Mouse (Mus musculus) lung, postnatal 0 days (tissue): Measurements from ENCODE around the gene Vmn1r168. TPM values are rescaled to one million over a fixed set of nuclear protein-coding genes. Genes with fewer than 3 reads are reported as not detected.
"Not testable (repeated sequence)": the region's sequence is repeated elsewhere in the genome, so short reads cannot be mapped to it uniquely, and the experiment has no call there.

Experiments
- ATAC-seq: fragments of 200-750 bp; cut with Nextera tagmentation; 2 replicates; pipeline ENCODE4 v1.8.0; 2017; ENCODE audit warnings: moderate library complexity
- DNase-seq: peaks from one replicate; pipeline ENCODE4 v3.0.0-alpha.2; 2016; ENCODE audit warnings: low spot score
- H3K27ac ChIP-seq: fragments of 300-500 bp; sonication (generic); 2 replicates; pipeline ENCODE4 v1.5.1; 2014; ENCODE audit warnings: antibody characterized with exemption, mild to moderate bottlenecking, low read length, mixed read lengths
- H3K27me3 ChIP-seq: fragments of 300-500 bp; sonication (generic); replicated peaks from 2 replicates; pipeline ENCODE4 v1.6.1; 2014; ENCODE audit warnings: low read length, mixed read lengths; ENCODE audit not compliant: insufficient read depth
- H3K36me3 ChIP-seq: fragments of 300-500 bp; sonication (generic); 2 replicates; pipeline ENCODE4 v1.6.1; 2014; ENCODE audit warnings: low read length, mixed read lengths; ENCODE audit not compliant: insufficient read depth
- H3K4me1 ChIP-seq: fragments of 300-500 bp; sonication (generic); 2 replicates; pipeline ENCODE4 v1.6.1; 2014; ENCODE audit warnings: antibody characterized with exemption, low read depth, low read length, mixed read lengths; ENCODE audit not compliant: insufficient read depth
- H3K4me2 ChIP-seq: fragments of 300-500 bp; sonication (generic); replicated peaks from 2 replicates; pipeline ENCODE4 v1.6.1; 2014; ENCODE audit warnings: low read depth, mild to moderate bottlenecking, low read length, moderate library complexity, mixed read lengths
- H3K4me3 ChIP-seq: fragments of 300-500 bp; sonication (generic); 2 replicates; pipeline ENCODE4 v1.5.1; 2014; ENCODE audit warnings: low read depth, low read length
- H3K9ac ChIP-seq: fragments of 300-500 bp; sonication (generic); replicated peaks from 2 replicates; pipeline ENCODE4 v1.6.1; 2014; ENCODE audit warnings: low read depth, mild to moderate bottlenecking
- H3K9me3 ChIP-seq: fragments of 300-500 bp; sonication (generic); 2 replicates; pipeline ENCODE4 v1.6.1; 2016; ENCODE audit warnings: low read length, mixed read lengths
- WGBS: fragments of 180-500 bp; shearing (Covaris S2); extraction: QIAGEN DNeasy Blood & Tissue Kit; methylation state at CpG from one replicate; pipeline ENCODE4 v1.1.7; 2014; 5-methylcytosine and 5-hydroxymethylcytosine counted together
- polyA plus RNA-seq: library from polyadenylated mRNA; unstranded; fragments of >200 nt; fragmentation: Nextera tagmentation; extraction: Ambion mirVana; gene quantifications from 2 replicates; pipeline ENCODE4 v1.2.1, GENCODE M21; 2015

The Vmn1r168 gene
- not detected in 2 replicates for polyA plus RNA-seq

DNA sequence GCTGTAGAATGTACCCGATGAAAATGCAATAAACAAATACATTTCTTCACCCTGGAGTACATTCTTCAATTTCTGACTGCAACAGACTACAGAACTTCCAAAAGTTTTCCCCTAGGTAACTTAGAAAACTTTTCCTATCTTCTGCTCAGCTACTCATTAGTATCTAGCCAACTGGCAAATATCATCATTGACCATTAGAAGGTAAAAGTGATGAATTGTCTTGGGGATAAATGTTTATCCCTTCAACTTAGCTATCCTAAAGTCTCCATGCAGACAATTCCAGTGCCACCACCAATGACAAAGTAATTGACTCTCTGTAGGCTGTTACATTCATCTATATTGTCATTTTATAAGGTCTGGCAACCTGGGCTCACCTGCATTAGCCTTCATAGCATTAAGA lies at the start of gene Vmn1r168:
Gene Vmn1r168, plus strand, starts transcription at position 301 of the 400 bp plus-strand sequence.
- H3K4me1 ChIP-seq, ATAC-seq: not testable (repeated sequence)
- WGBS: no CpG with 5 or more reads among the region's 1 CpGs

GRCm38 (mm10) chr7:23507106-23507505 lies 32.4 kb upstream of the Vmn1r168 start, which contains the start of gene Vmn1r167:
Gene Vmn1r167, minus strand, starts transcription at chr7:23507206.
- DNase-seq, H3K27me3 ChIP-seq, H3K9ac ChIP-seq, H3K4me2 ChIP-seq, ATAC-seq, H3K9me3 ChIP-seq, H3K36me3 ChIP-seq, H3K27ac ChIP-seq, H3K4me3 ChIP-seq, H3K4me1 ChIP-seq: not testable (repeated sequence)
- WGBS: 80% methylated on average over 2 of the region's 2 CpGs

More for the DNA sequence above, at the start of gene Vmn1r168:
- not testable (repeated sequence) for H3K36me3 ChIP-seq, H3K9ac ChIP-seq, H3K4me2 ChIP-seq, H3K4me3 ChIP-seq, H3K27me3 ChIP-seq, DNase-seq, H3K27ac ChIP-seq, H3K9me3 ChIP-seq

DNA sequence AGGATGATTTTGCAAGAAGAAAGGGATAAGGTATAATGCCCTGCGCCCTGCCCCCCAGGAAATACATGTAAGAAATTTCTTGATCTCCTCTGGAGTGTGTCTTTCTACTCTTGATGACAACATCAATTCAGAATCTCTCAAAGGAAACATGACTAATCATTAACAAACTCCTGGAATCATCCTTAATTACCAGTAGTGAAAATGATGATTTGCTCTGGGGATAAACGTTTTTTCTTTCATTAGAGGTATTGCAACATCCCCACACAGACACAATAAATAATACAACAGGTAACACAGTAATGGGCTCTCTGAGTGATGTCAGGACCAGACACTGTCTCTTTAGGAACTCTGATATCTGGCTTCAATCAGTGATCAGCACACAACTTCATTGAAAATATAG lies 35.7 kb downstream of the Vmn1r168 start, which contains the start of gene Vmn1r169:
Gene Vmn1r169, plus strand, starts transcription at position 301 of the 400 bp plus-strand sequence.
- not testable (repeated sequence) for H3K9ac ChIP-seq, H3K36me3 ChIP-seq, H3K4me3 ChIP-seq, H3K9me3 ChIP-seq, H3K27ac ChIP-seq, H3K27me3 ChIP-seq, H3K4me2 ChIP-seq, DNase-seq, H3K4me1 ChIP-seq, ATAC-seq
- WGBS: 41% methylated on average over 1 of the region's 2 CpGs

Other genes starting within 250 kb of the Vmn1r168 start
- gene Nlrp4e, start 238.5 kb upstream of the Vmn1r168 start, polyA plus RNA-seq: not detected in 2 replicates
- gene Nlrp5, start 153.8 kb upstream of the Vmn1r168 start, polyA plus RNA-seq: not detected in 2 replicates
- not detected in 2 replicates for gene Vmn1r167, start 32.5 kb upstream of the Vmn1r168 start, polyA plus RNA-seq
- not detected in 2 replicates for gene Vmn1r169, start 35.8 kb downstream of the Vmn1r168 start, polyA plus RNA-seq
- gene Vmn1r170, start 66.4 kb downstream of the Vmn1r168 start, polyA plus RNA-seq: not detected in 2 replicates
- not detected in 2 replicates for gene Vmn1r171, start 91.0 kb downstream of the Vmn1r168 start, polyA plus RNA-seq
- gene Vmn1r172, start 118.6 kb downstream of the Vmn1r168 start, polyA plus RNA-seq: not detected in 2 replicates
- gene Vmn1r173, start 161.0 kb downstream of the Vmn1r168 start, polyA plus RNA-seq: not detected in 2 replicates
- not detected in 2 replicates for gene Vmn1r174, start 212.5 kb downstream of the Vmn1r168 start, polyA plus RNA-seq